Mouse (Mus musculus): ENCODE data around the gene Olfr394.
"Not testable (repeated sequence)": the region's sequence is repeated elsewhere in the genome, so short reads cannot be mapped to it uniquely, and the experiment has no call there.

The Olfr394 gene

GRCm38 (mm10) chr11:73890671-73891070 lies at the start of gene Olfr394:
Gene Olfr394, minus strand, starts transcription at chr11:73890771.
- DNase-seq (ENCODE audit: low spot score): no peak

- DNase-seq (ENCODE audit: low spot score): no peak
Measured at GRCm38 (mm10) chr11:73936377-73936776, 45.8 kb upstream of the Olfr394 start, which contains the start of gene Olfr23. Gene Olfr23, plus strand, starts transcription at chr11:73936677.

- not testable (repeated sequence) for DNase-seq (ENCODE audit: low spot score)
Measured at GRCm38 (mm10) chr11:73909199-73909598, 18.6 kb upstream of the Olfr394 start, which contains the start of gene Olfr395. Gene Olfr395, minus strand, starts transcription at chr11:73909299.

GRCm38 (mm10) chr11:73851354-73851753 lies 39.2 kb downstream of the Olfr394 start, which contains the start of gene Olfr393:
Gene Olfr393, minus strand, starts transcription at chr11:73851454.
- DNase-seq (ENCODE audit: low spot score): no peak

Data from embryo, embryonic 10 days (tissue).